Mouse (Mus musculus) neural tube, embryonic 14.5 days (tissue): ENCODE measurements around the gene Gm10073. TPM values are rescaled to one million over a fixed set of nuclear protein-coding genes. Genes with fewer than 3 reads are reported as not detected.
"Not testable (repeated sequence)": the region's sequence is repeated elsewhere in the genome, so short reads cannot be mapped to it uniquely, and the experiment has no call there.

Experiments used
- ATAC-seq: fragments of 200-750 bp; cut with Nextera tagmentation; 2 replicates; pipeline ENCODE4 v1.8.0; 2017; ENCODE audit warnings: low read depth, mild to moderate bottlenecking, moderate TSS enrichment, moderate library complexity
- H3K27ac ChIP-seq: fragments of 300-500 bp; sonication (generic); 2 replicates; pipeline ENCODE4 v1.5.1; 2014; ENCODE audit warnings: low read depth, mild to moderate bottlenecking, control low read depth, low read length, moderate library complexity, mixed read lengths
- H3K27me3 ChIP-seq: fragments of 300-500 bp; sonication (generic); 2 replicates; pipeline ENCODE4 v1.6.1; 2014; ENCODE audit warnings: low read length; ENCODE audit not compliant: control insufficient read depth, insufficient read depth
- H3K36me3 ChIP-seq: fragments of 300-500 bp; sonication (generic); 2 replicates; pipeline ENCODE4 v1.6.1; 2014; ENCODE audit warnings: low read length, mixed read lengths; ENCODE audit not compliant: control insufficient read depth, insufficient read depth
- H3K4me1 ChIP-seq: fragments of 300-500 bp; sonication (generic); 2 replicates; pipeline ENCODE4 v1.6.1; 2014; ENCODE audit warnings: low read length; ENCODE audit not compliant: control insufficient read depth, insufficient read depth
- H3K4me2 ChIP-seq: fragments of 300-500 bp; sonication (generic); 2 replicates; pipeline ENCODE4 v1.6.1; 2014; ENCODE audit warnings: mild to moderate bottlenecking, low read depth, low read length, control low read depth
- H3K4me3 ChIP-seq: fragments of 300-500 bp; sonication (generic); 2 replicates; pipeline ENCODE4 v1.5.1; 2014; ENCODE audit warnings: low read depth, low read length, control low read depth, mixed read lengths
- H3K9ac ChIP-seq: fragments of 300-500 bp; sonication (generic); replicated peaks from 2 replicates; pipeline ENCODE4 v1.6.1; 2014; ENCODE audit warnings: low read depth, mild to moderate bottlenecking, control low read depth, low read length, mixed read lengths
- H3K9me3 ChIP-seq: fragments of 300-500 bp; sonication (generic); 2 replicates; pipeline ENCODE4 v1.6.1; 2016; ENCODE audit warnings: low read length; ENCODE audit not compliant: control insufficient read depth
- WGBS: fragments of 180-500 bp; shearing (Covaris S2); extraction: QIAGEN DNeasy Blood & Tissue Kit; methylation state at CpG from one replicate; pipeline ENCODE4 v1.1.7; 2014; 5-methylcytosine and 5-hydroxymethylcytosine counted together
- polyA plus RNA-seq: library from polyadenylated mRNA; unstranded; fragments of >200 nt; fragmentation: Nextera tagmentation; extraction: Ambion mirVana; gene quantifications from 2 replicates; pipeline ENCODE4 v1.2.1, GENCODE M21; 2014

Gene Gm10073
- polyA plus RNA-seq: 6.3 and 7.9 TPM in 2 replicates

DNA sequence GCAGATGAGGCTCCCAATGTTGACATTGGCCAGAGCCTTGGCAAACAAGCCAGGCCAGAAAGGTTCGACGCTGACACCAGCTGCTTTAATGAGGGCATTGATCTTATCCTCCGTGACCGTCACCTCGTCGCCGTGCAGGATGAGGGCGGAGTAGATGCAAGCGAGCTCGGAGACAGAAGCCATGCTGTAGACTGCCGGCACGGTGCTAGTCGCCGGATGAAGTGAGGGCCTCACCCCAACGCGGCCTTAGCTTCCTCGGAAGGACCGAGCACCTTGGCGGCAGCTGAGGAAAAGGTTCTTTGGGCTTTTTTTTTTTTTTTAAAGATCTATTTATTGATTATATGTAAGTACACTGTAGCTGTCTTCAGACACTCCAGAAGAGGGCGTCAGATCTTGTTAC lies at the start of gene Gm10073:
Gene Gm10073 (minus strand): TSS at position 294 of the 400 bp plus-strand sequence.
- WGBS: 55% methylated on average over 20 of the region's 20 CpGs
- not testable (repeated sequence) for ATAC-seq

DNA sequence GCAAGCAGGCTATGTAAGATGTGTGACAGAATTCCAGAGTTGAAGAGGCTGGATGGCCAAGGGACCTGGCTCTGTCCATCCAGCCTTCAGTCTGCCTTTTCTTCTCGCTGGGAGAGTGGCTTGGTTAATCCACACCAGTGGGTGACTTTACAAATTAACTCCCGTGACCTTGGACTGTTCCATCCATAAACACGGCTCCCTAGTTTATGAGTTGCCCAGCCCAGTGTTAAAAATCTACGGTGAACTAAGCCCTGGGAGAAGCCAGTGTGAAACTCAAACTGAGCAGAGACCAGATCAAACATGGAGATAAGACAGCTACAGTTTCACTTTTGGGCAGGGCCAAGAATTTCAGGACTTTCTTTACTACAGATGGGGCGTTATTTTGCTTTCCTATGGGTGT lies 49.8 kb upstream of the Gm10073 start:
- Histone ChIP-seq H3K27me3 (no peaks in the 10 kb centered on the region), H3K4me1 (no peaks in the 10 kb centered on the region), H3K36me3 (no peaks in the 10 kb centered on the region), H3K9ac (no peak overlapping the region), H3K4me3 (no peak overlapping the region), H3K9me3 (no peaks in the 10 kb centered on the region), H3K4me2 (no peak overlapping the region), H3K27ac (no peak overlapping the region)
- WGBS: 70% methylated on average over 5 of the region's 5 CpGs
- no peak for ATAC-seq

More for the DNA sequence above, at the start of gene Gm10073:
- not testable (repeated sequence) for H3K27ac ChIP-seq, H3K36me3 ChIP-seq, H3K9me3 ChIP-seq, H3K4me1 ChIP-seq, H3K4me2 ChIP-seq, H3K4me3 ChIP-seq, H3K27me3 ChIP-seq, H3K9ac ChIP-seq

DNA sequence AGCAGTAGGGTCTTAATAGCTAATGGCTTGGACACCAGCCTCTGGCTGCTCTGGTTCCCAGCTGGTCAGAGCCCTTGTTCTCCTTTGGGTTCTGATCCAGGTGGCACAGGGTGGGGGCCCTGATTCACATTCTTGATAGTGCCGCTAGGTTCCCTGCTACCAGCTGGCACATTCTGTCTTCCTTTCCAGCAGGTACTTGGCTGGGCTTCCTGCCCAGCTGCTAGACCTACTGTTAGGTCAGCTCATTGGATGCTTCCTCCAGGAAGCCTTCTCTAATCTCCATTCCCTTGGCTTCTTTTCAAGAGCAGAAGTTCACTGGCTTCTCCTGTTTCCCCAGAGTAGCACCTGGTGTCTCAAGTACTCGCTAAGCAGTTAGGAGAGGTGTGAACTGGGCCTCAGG lies 47.2 kb upstream of the Gm10073 start:
- Histone ChIP-seq H3K9me3 (no peaks in the 10 kb centered on the region), H3K27me3 (no peaks in the 10 kb centered on the region), H3K9ac (no peak overlapping the region), H3K4me1 (no peaks in the 10 kb centered on the region), H3K36me3 (no peaks in the 10 kb centered on the region), H3K4me3 (no peak overlapping the region), H3K27ac (no peak overlapping the region), H3K4me2 (no peak overlapping the region)
- 82% methylated on average over 2 of the region's 2 CpGs for WGBS
- ATAC-seq: no peak

DNA sequence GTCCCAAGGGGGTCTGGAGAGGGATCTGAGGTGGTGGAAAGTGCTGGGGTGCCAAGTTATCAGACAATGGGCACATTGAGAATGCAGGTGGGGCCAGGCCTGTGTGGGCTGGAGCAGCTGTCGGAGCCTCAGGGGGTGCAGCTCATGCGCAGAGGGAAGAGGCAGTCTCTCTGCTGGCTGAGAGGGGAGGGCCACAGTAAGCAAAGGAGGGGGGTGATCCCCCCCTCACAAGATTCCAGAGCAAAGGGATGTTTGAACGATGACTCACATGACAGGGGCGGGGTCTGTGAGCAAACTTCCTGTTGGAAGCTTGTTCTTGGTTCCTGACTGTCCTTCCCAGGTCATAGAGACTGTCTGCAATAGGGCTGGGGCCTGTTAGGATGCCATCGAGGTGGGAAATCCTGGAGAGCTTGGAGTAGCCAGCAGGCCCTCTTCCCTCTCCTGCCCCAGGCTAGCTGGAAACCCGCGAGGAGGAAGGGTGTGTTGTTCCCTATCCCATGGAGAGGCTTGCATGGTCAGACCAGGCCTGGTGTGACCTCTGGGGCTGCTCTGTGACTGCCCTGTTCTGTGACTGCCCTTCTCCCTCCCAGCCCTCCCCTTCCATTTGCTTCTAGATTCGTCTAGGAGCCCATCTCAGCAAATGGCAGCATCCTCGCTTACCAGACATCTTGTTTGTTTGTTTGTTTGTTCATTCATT lies 46.4 kb upstream of the Gm10073 start:
- no peak overlapping the region for H3K27ac ChIP-seq
- WGBS: 60% methylated on average over 9 of the region's 9 CpGs
- no peak; the same call in 1 of the 2 replicates for ATAC-seq

DNA sequence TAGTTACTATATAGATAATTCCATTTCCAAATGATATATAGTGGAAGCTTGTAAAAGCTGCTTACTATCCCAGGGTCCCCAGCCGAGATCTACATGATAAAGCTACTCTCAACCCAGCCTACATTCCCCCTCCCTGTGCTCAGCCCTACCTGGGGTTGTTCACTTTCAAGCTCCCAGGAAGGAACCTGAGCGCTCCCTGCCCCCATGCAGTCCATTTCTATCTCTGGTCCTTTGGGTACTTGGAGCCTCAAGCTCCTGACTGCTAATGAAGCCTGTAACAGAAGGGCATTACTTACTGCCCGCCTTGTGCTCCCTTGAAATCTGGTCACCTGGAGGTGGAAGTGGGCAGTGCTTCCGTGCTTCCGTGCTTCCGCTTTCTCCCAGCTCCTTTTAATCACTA lies 45.1 kb upstream of the Gm10073 start:
- WGBS: 60% methylated on average over 6 of the region's 6 CpGs
- H3K4me1 ChIP-seq: no peaks in the 10 kb centered on the region
- H3K27ac ChIP-seq: no peak overlapping the region
- H3K36me3 ChIP-seq: no peaks in the 10 kb centered on the region
- no peaks in the 10 kb centered on the region for H3K27me3 ChIP-seq
- no peak for ATAC-seq
- no peaks in the 10 kb centered on the region for H3K9me3 ChIP-seq
- H3K9ac ChIP-seq: no peak overlapping the region
- no peak overlapping the region for H3K4me3 ChIP-seq
- no peak overlapping the region for H3K4me2 ChIP-seq

More for the DNA sequence above, 46.4 kb upstream of the Gm10073 start:
- H3K9ac ChIP-seq: no peak overlapping the region
- no peak overlapping the region for H3K4me3 ChIP-seq
- H3K4me1 ChIP-seq: no peaks in the 10 kb centered on the region
- H3K9me3 ChIP-seq: no peaks in the 10 kb centered on the region
- H3K36me3 ChIP-seq: no peaks in the 10 kb centered on the region
- H3K4me2 ChIP-seq: no peak overlapping the region
- H3K27me3 ChIP-seq: no peaks in the 10 kb centered on the region

DNA sequence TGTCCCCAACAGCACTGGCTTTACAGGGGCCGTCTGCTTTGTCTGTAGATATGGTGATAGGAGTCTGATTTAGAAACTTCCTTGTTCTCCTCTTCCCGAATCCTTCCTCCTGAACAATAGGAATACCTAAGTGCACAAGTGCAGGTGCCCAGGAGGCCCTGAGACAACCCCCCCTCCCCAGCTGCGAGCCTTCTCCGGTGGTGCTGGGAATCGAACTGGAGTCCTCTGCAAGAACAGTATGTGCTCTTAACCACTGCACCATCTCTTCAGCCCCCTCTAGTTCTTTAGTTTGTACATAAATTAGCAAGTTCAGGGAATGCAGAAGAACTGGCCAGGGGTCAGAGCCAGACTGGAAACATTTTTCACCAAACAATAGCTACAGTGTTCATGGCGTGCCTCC lies 44.6 kb upstream of the Gm10073 start:
- Histone ChIP-seq H3K4me1 (no peaks in the 10 kb centered on the region), H3K27me3 (no peaks in the 10 kb centered on the region), H3K27ac (no peak overlapping the region), H3K36me3 (no peaks in the 10 kb centered on the region), H3K9me3 (no peaks in the 10 kb centered on the region), H3K4me2 (no peak overlapping the region), H3K4me3 (no peak overlapping the region), H3K9ac (no peak overlapping the region)
- no peak for ATAC-seq
- 81% methylated on average over 6 of the region's 6 CpGs for WGBS

DNA sequence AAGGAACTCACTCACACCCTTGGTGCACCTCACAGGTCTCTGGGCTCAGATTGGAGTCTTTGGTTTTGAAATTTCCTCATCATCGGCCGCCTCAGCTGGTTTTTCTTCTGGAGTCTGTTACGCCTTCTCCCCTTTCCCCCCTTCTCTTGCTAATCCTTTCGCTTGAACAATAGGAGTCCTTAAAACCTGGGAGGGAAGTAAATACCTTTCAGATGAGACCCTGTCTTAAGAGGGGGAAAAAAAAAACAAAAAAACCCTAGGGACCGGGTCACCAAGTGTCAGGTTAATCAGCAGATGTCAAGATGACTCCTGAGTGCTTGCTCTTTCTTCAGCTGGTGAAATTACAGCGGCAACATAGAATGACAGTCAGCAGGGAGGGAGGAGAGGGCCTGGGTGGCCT lies 43.9 kb upstream of the Gm10073 start:
- no peak overlapping the region for H3K27ac ChIP-seq
- H3K9me3 ChIP-seq: no peaks in the 10 kb centered on the region
- no peaks in the 10 kb centered on the region for H3K36me3 ChIP-seq
- H3K27me3 ChIP-seq: no peaks in the 10 kb centered on the region
- 43% methylated on average over 6 of the region's 6 CpGs for WGBS
- H3K9ac ChIP-seq: no peak overlapping the region
- no peak overlapping the region for H3K4me2 ChIP-seq
- H3K4me3 ChIP-seq: no peak overlapping the region
- no peak for ATAC-seq
- no peaks in the 10 kb centered on the region for H3K4me1 ChIP-seq

DNA sequence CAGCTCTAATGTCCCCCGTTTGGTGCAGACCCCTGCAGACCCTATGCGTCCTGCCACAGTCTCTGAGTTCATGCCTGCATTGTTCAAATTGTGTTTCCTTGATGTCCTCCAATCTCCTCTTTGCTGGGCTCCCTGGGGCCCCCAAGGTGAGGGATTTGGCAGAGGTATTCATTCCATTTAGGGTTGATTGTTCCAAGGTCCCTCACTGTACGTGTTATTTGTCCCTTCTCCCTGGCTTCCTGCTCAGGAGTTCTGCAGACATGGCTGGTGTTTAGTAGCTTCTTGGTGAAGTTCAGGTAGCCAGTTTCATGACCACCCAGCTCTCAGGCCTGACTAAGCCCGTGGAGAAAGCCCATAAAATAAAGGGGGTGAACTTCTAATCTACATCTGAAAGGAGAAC lies 43.4 kb upstream of the Gm10073 start:
- H3K9ac ChIP-seq: no peak overlapping the region
- ATAC-seq: no peak
- no peaks in the 10 kb centered on the region for H3K36me3 ChIP-seq
- no peaks in the 10 kb centered on the region for H3K4me1 ChIP-seq
- no peaks in the 10 kb centered on the region for H3K9me3 ChIP-seq
- 50% methylated on average over 4 of the region's 4 CpGs for WGBS
- H3K27me3 ChIP-seq: no peaks in the 10 kb centered on the region
- H3K27ac ChIP-seq: no peak overlapping the region
- no peak overlapping the region for H3K4me3 ChIP-seq
- H3K4me2 ChIP-seq: no peak overlapping the region

DNA sequence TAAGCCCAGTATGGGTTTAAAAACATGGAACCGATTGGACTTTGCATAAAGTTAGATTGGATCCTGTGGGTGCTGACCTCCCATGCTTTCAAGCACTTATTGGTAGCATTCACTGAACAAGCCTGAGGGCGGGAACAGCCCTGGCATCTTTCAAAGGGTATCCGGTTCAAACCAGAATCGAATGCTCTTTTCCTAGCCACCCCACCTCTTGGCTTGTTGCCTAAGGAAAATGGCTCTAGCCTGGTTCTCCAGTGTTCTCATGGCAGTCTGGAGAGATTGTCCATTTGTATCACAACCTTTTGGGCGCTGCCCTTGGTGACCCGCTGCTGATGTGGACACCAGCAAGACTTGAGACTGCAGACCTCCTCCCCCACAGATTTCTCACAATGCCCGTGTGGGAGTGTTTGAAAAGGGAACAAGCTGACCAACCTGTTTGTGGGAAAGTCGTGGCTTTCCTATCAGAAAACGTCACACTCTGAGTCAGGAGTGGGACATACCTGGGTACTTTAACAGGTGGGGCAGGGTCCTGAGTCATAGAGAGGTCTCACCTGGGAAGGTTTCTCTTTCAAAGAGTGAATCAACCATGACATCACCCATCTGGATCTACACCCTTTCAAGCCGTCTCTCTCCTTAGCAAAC lies 42.5 kb upstream of the Gm10073 start:
- no peaks in the 10 kb centered on the region for H3K27me3 ChIP-seq
- no peak overlapping the region for H3K9ac ChIP-seq
- H3K27ac ChIP-seq: no peak overlapping the region
- no peaks in the 10 kb centered on the region for H3K9me3 ChIP-seq
- H3K4me1 ChIP-seq: no peaks in the 10 kb centered on the region
- no peak overlapping the region for H3K4me2 ChIP-seq
- no peak for ATAC-seq
- H3K4me3 ChIP-seq: no peak overlapping the region
- H3K36me3 ChIP-seq: no peaks in the 10 kb centered on the region
- WGBS: 76% methylated on average over 10 of the region's 10 CpGs
